Mouse (Mus musculus) heart, postnatal 4 days (tissue): Measurements from ENCODE around the gene Ren1. TPM values are rescaled to one million over a fixed set of nuclear protein-coding genes. Genes with fewer than 3 reads are reported as not detected.
"Not testable (repeated sequence)": the region's sequence is repeated elsewhere in the genome, so short reads cannot be mapped to it uniquely, and the experiment has no call there.

Experiments used
- DNase-seq: peaks from one replicate; pipeline ENCODE4 v3.0.0; 2021
- total RNA-seq, 2 experiments: library from RNA; stranded (reverse); gene quantifications; 2 replicates each; pipeline ENCODE4 v1.2.3; 2021

The Ren1 gene
- under 1 TPM in 1 of 2 experiments, not detected in 1; 0.16 TPM for total RNA-seq

GRCm38 (mm10) chr1:133350210-133350609 lies at the start of gene Ren1:
Gene Ren1 (plus strand): TSS chr1:133350510.
- no peak for DNase-seq

GRCm38 (mm10) chr1:133302540-133302939 lies 47.8 kb upstream of the Ren1 start:
- peak; percentile 82 for DNase-seq

- DNase-seq = peak; percentile 91
Observed at GRCm38 (mm10) chr1:133306842-133307241, 43.5 kb upstream of the Ren1 start.

- DNase-seq = peak; percentile 53
Observed at GRCm38 (mm10) chr1:133307318-133307717, 43.0 kb upstream of the Ren1 start.

DNA sequence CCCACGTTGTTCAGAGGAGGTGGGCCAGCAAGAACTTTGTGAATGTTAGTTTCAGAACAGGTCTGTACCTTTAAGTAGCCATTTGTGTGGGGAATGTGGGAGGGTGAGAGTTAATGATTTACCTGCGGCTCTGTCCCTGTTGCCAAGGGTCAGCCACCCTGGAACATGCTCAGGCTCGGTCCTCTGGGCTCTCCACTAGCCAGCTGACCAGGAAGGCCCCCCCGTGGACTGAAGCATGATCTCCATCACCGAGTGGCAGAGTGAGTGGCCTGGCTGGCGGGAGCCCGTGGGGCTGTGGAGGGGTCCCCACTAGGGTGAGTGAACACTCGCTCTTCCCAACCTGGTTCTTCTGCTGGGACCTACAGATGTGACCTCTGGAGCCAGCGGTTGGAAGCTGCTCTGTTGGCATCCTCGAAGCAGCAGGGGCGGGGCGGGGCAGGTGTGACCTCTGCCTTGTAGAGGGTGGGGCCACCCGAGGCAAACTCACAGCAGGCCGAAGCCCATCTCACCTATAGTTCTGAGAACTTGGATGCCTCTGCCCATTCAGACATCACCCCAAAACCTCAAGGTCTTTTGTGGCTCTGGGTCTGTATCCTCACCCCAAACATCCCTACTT lies 40.5 kb upstream of the Ren1 start, which contains the start of gene Golt1a:
TSS of gene Golt1a (plus strand) at position 149 of the 616 bp plus-strand sequence.
- DNase-seq = no peak

GRCm38 (mm10) chr1:133311240-133311639 lies 39.1 kb upstream of the Ren1 start:
- no peak for DNase-seq

- DNase-seq = no peak
Observed at GRCm38 (mm10) chr1:133311946-133312345, 38.4 kb upstream of the Ren1 start.

- peak; percentile 72 for DNase-seq
Observed at GRCm38 (mm10) chr1:133314364-133314763, 35.9 kb upstream of the Ren1 start.

DNA sequence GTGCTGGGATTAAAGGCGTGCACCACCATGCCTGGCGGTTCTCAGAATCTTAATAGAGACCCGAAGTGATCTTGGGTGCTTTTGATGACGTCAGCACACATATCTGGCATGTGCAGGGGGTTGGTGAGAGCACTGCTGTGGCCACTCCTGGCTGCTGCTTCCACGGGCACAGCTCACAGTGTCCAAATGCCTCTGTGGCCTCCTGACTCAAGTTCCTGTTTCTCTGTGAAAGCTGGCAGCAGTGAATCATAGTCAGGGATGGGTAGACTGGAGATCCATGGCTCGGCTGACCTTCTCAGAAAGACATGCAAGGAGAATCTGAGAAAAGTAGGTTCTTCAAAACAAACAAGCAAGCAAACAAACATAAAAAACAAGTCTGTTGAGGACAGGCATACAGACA lies 34.5 kb upstream of the Ren1 start:
- no peak for DNase-seq

DNA sequence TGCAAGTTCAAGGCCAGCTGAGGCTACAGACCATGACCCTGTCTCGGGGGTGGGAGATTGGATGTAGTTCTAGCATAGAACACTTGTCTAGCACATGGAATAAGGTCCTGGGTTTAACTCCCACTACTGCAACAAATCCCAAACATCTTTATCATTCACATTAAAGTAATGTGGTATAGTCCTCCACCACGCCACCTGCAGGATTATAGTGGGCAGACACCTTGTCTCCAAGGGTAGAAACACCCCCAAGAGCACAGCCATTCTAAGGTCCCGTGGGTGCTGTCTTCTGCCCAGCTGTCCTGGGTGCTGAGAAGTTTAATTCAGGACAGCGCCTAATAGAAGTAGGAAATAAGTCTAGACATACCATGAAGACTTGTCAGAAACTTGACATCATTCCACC lies 33.7 kb upstream of the Ren1 start:
- DNase-seq = no peak

DNA sequence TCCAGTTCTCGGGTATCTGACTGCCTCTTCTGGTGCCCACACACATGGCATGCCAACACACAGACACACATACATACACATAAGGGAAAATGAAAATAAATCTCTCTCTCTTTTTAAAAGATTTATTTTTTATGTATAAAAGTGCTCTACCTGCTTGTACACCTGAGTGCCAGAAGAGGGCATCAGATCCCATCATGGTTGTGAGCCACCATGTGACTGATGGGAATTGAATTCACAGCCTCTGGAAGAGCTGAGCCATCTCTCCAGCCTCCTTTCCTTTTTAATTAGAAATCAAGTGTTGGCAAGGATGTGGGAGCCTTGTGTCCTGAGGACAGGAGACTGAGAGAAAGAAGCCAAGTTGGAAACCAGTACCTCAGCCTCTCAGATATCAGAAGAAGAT lies 33.2 kb upstream of the Ren1 start:
- no peak for DNase-seq

DNA sequence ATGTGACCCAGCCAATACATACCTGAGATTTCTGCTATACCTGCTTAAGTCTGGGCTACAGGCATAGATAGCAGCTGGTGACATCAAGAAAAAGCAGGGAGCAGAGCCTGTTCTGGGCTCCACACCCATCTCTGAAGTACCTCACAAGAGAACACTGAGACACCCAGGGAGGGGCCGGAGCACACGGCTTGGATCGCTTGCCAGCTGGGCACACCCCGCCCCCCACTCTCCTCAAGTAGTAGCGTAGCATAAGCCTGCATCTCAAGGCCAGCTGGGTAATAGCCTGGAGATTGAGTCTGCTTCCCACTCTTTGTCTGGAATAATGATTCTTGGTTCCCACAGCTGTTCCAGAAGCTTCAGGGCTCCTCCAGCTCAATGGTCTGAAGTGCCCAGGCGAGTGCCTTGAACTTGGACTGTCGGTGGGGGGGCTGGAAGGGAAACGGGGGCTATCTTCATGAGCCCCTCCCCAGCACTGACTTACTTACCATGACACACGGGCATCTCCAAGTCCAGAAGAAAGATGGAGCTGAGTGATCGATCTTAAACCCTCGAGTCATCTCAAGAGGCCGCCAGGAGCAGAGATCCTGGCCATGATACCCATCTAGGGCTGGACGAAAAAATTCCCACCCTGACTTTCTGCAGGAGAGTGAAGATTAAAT lies 28.9 kb upstream of the Ren1 start, which contains the start of gene Kiss1:
TSS of gene Kiss1 (plus strand) at position 609 of the 659 bp plus-strand sequence.
- no peak for DNase-seq

GRCm38 (mm10) chr1:133323333-133323732 lies 27.0 kb upstream of the Ren1 start:
- DNase-seq = no peak

- no peak for DNase-seq
Observed at GRCm38 (mm10) chr1:133325951-133326350, 24.4 kb upstream of the Ren1 start.

DNA sequence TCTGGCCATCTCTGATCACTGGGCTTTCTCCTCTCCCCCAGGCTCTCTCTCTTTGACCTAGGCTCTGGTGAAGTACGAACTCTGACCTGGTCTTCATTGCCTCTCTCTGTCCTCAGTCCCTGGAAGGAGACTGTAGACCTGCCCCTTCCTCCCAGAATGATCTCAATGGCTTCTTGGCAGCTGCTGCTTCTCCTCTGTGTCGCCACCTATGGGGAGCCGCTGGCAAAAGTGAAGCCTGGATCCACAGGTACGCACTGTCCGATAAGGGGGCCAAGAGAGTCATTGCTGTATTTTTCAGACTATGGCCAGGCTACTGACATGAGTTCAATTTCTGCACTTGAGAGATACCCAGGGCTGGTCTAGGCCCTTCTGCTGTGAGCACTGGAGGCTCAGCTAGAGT lies 23.2 kb upstream of the Ren1 start:
- DNase-seq = no peak

DNA sequence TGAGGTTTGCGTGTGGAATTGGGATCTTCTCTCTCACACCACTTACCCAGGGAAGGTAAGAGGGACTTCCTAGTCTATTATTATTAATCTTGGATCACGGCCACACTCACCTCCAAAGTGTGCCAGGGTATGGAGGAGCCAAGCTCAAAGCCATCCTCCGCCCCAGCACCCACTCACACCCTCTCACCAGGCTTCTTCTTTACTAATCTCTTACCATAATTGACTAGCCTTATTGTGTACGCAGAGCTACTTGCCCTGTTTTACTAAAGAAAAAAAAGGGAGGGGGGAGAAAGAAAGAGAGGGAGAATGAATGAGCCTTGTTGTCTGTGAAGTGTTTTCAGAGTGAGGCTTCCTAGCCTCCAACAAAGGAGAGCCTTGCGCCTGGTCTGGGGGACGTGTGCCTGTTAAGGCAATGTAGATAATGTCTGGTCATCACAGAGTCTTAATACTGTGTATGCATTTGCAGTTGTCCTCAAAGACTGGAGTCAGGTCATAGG lies 22.0 kb upstream of the Ren1 start:
- no peak for DNase-seq

DNA sequence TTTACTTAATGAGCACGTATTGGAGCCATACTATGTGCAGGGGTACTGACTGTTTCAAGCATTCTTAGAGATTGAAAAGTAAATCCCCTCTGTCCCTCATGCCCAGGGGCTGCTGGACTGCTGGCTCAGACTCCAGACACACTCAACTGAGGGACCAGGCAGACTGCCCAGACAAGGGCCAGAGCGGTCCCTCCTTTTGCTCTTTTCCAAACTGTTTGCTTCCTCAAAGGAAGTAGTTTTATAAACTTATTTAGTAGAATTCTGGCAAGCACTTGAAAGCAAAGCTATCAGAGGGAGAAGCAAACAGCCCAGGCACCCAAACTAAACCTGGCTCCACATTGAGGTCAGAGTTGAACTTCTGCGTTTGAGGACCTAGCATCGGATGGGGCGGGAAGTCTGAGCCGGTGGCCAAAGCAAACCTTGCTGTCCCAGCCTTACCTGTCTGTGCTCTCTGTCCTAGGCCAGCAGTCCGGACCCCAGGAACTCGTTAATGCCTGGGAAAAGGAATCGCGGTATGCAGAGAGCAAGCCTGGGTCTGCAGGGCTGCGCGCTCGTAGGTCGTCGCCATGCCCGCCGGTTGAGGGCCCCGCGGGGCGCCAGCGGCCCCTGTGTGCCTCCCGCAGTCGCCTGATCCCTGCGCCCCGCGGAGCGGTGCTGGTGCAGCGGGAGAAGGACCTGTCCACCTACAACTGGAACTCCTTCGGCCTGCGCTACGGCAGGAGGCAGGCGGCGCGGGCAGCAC lies 21.2 kb upstream of the Ren1 start:
- no peak for DNase-seq

DNA sequence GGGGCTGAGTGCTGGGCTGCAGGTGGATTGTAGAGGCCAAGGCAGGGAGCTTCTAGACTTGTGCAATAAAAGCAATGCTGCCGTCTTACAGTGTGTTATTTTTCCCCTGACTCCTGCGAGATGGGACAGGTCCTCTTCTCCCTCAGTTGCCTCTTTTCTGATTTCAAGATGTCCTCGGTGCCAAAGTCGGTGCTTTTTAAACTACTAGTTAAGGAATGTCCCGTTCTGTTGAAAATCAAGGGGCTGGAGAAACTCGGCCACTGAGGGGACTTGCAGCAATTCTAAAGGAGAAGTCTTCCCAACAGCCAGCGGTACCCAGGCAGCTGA lies 20.7 kb upstream of the Ren1 start:
- no peak for DNase-seq

- no peak for DNase-seq
Observed at GRCm38 (mm10) chr1:133331142-133331541, 19.2 kb upstream of the Ren1 start.

DNA sequence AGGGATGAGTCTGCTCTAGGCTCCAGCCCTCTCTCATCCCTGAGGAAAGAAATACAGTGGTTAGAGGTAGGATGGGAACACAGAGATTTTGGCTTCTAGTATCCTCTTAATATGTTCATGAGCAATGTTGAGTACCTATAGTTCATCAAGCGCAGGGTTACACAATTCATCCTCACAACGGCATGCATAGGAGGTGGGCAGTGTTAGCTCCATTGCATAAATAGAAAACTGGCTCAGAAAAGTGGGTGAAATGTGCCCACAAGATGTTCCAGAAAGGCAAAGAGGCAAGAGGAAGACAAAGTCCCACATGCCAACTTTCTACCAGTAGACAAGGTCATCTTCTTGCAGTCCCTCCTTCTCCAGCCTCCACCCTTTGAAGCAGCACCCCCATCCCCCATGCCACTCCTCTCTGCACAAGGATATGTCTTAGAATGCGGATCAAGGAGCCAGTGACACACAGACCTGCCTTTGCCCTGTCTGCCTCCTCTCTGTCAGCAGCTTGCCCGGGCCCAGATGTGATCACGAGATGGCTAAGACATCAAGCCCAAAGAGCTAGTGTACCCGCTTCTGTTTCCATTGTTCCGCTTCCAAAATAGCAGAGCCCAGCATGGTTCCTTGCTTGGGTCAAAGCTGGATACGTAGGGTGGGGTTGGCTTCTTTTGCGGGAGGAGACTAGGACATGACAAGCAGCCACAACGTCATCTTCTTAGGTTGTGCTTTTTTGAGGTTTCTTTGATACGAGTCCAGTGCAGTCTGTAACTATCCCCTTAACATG lies 17.5 kb upstream of the Ren1 start:
- DNase-seq = no peak

DNA sequence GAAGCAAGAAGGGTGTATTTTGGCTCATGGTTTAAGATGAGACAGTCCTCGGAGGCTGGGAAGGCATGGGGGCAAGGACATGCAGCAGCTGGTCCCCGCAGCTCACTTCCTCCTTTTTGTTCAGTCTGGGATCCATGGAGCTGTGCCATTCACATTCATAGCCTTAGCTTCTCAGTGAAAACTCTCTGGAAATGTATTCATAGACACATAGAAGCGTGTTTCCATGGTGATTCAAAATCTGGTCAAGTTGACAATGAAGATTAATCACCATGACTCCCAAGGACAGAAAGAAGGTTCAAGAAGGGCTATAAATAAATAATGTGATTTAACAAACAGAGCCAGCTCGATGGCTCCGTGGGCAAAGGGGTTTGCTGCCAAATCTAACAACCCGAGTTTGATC lies 16.4 kb upstream of the Ren1 start:
- DNase-seq = no peak

GRCm38 (mm10) chr1:133340403-133340802 lies 9.9 kb upstream of the Ren1 start:
- not testable (repeated sequence) for DNase-seq

- no peak for DNase-seq
Observed at GRCm38 (mm10) chr1:133344357-133344756, 6.0 kb upstream of the Ren1 start.
